Mouse (Mus musculus): Measurements from ENCODE around the gene Ggnbp2.

GRCm38 (mm10) chr11:84790383-84790782 lies 80.2 kb downstream of the Ggnbp2 start:
- no peak for TF ChIP-seq POLR2A (IDR thresholded peaks at IDR 0.05; ENCODE audit: borderline replicate concordance, extremely low read depth, low read depth, low read length)
- TF ChIP-seq CTCF (IDR thresholded peaks at IDR 0.05; ENCODE audit: insufficient read depth, low read length): no peak
